Mouse (Mus musculus) ovary, adult 18-20 months (tissue): ENCODE measurements around the gene Obp1b.
"Not testable (repeated sequence)": the region's sequence is repeated elsewhere in the genome, so short reads cannot be mapped to it uniquely, and the experiment has no call there.

Source experiments
- DNase-seq: peaks from one replicate; pipeline ENCODE4 v3.0.0; 2022; ENCODE audit warnings: low spot score, mixed read lengths

Gene Obp1b

GRCm38 (mm10) chrX:78186477-78186876, at the start of gene Obp1b:
TSS of gene Obp1b (plus strand) at chrX:78186777.
- DNase-seq = not testable (repeated sequence)

GRCm38 (mm10) chrX:78202220-78202619, 15.6 kb downstream of the Obp1b start:
- not testable (repeated sequence) for DNase-seq

GRCm38 (mm10) chrX:78202829-78203228, 16.3 kb downstream of the Obp1b start:
- DNase-seq = no peak
